Mouse (Mus musculus) liver, adult 2 months (tissue): ENCODE measurements at regions not wholly inside any gene's neighbourhood (a gene's known extent, or its start where the extent isn't known, plus 50 kb on each side); places are given as distances from the start of the nearest gene placed in this dataset.

Experiments
- CTCF ChIP-seq: fragments of 200-500 bp; IDR thresholded peaks from 2 replicates; pipeline ENCODE4 v1.5.1; 2011; ENCODE audit warnings: low read depth, low read length, control low read depth
- POLR2A ChIP-seq: fragments of 200-500 bp; IDR thresholded peaks from 2 replicates; pipeline ENCODE4 v1.6.1; 2011; ENCODE audit warnings: low read length, control low read depth; ENCODE audit not compliant: insufficient read depth; ENCODE audit errors: extremely low read depth

GRCm38 (mm10) chr2:124821366-124821765 lies 246.6 kb upstream of the Slc24a5 start:
- TF ChIP-seq POLR2A (no peak), CTCF (no peak)
